Mouse (Mus musculus) common myeloid progenitor, adult 5-6 weeks (primary cell): ENCODE measurements around the gene Defb19. TPM values are rescaled to one million over a fixed set of nuclear protein-coding genes. Genes with fewer than 3 reads are reported as not detected.

Experiments used
- ATAC-seq: replicated peaks from 2 replicates; pipeline ENCODE4 v1.8.0; 2016; ENCODE audit warnings: low read depth, mild to moderate bottlenecking, moderate TSS enrichment, inconsistent platforms; ENCODE audit not compliant: poor library complexity, severe bottlenecking
- total RNA-seq: library from RNA; stranded (forward); fragments of 200-1000, 187-1606 nt; gene quantifications from 2 replicates; pipeline ENCODE4 v1.2.3, GENCODE M21; 2017

Defb19 gene
- not detected in 2 replicates for total RNA-seq

DNA sequence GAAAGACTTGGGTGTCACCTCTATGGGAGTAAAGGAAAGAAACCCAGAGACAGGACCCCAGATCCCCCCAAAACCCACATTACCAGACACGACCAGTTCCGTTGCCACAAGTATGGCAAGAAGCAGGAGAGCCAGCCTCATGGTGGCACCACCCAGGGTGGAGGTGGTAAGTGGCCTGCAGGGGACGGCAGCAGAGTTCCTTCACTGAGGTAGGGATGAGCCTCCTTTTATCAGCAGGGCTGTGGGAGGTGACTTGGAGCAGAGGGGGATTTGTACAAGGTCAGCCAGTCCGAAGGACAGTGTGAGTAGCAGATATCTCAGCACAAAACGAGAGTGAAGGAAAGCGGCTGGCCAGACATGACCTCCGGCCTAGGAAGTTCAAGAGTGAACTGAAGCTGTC, at the start of gene Defb19:
Defb19 (minus strand) TSS at position 206 of the 400 bp plus-strand sequence.
- ATAC-seq = no peak

GRCm38 (mm10) chr2:152629904-152630303, 49.8 kb upstream of the Defb19 start:
- ATAC-seq = no peak

GRCm38 (mm10) chr2:152629239-152629638, 49.1 kb upstream of the Defb19 start:
- no peak for ATAC-seq

DNA sequence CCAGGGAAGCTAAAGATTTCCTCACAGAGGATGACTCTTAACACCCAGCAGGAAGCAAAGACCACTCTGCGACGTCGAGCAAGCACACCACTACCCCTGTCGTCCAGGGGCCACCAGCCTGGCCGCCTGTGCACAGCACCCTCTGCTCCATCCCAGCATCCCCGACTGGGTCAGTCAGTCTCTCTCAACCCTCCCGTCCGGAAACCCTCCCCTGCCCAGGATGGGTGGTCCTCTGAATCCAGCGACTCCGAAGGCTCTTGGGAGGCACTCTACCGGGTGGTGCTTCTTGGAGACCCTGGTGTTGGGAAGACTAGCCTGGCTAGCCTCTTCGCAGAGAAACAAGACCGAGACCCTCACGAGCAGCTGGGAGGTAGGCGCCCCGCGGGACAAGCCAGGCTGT, 48.0 kb upstream of the Defb19 start:
- ATAC-seq = no peak

GRCm38 (mm10) chr2:152626774-152627591, 46.9 kb upstream of the Defb19 start, which contains the start of gene Rem1:
TSS of gene Rem1 (plus strand) at chr2:152626951.
- ATAC-seq = peak; percentile 40; the same call in 1 of the 2 replicates

DNA sequence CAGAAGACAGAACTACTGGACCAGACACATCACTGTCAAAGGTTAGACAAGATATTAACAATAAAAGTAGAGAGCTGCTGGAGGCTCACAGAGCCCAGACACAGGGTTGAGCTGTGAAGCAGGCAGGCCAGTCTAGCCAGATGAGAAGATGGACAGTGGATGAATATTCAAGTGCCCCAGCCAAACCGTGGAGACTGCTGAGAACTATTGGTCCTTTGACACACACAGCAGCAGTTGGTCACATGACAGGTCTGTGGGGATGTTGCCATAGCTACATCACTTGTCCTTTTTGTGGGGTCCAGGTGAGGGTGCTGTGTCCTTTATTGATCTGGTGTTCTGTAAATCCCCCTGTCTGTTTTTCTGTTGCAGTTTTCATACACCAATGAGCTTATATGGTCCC, 45.1 kb upstream of the Defb19 start:
- ATAC-seq = no peak

DNA sequence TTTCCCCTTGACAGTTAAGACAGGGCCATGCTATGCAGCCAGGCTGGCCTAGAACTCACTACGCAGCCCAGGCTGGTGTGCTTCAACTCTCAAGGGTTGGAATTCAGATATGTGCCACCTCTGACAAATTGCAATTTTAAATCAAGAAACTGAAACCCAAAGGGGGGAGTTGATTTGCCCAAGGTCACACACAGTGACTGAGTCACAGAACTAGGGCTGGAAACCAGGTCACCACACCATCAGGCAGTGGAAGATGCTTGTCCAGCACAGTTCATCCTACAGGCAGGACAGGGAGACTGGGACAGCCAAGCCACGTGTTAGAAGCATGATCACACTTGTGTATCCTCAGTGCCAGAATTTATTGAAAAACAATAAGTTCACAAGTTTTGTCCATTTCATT, 44.5 kb upstream of the Defb19 start:
- ATAC-seq = no peak

DNA sequence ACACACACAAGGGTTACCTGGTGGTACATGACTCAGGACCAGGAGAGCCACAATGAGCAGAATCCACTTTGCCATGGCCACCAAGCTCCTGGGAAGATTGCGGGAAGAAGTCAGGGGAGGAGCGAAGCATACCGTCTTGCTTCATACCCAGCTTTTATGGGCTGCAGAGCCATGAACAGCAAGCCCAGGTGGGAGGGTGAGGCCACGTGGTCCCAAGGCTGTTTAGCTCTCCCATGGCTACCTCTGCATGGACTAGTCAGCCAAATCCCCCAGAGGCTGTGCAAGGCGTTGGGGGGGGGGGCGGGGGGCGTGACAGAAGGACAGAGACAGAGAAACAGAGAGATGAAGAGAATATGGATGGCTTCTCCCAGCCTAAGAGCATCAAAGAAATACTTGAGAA, 42.8 kb upstream of the Defb19 start, which contains the start of gene Defb25:
Defb25 (minus strand) TSS at position 101 of the 400 bp plus-strand sequence.
- no peak for ATAC-seq

- ATAC-seq = no peak
These were observed 42.0 kb upstream of the Defb19 start for GRCm38 (mm10) chr2:152622151-152622550.

GRCm38 (mm10) chr2:152620367-152621134, 40.4 kb upstream of the Defb19 start:
- ATAC-seq = peak; percentile 90

- no peak for ATAC-seq
These were observed 37.3 kb upstream of the Defb19 start for GRCm38 (mm10) chr2:152617374-152617773.

GRCm38 (mm10) chr2:152616470-152616869, 36.4 kb upstream of the Defb19 start:
- ATAC-seq = no peak

- ATAC-seq = peak; percentile 88
These were observed 35.5 kb upstream of the Defb19 start for GRCm38 (mm10) chr2:152615563-152615962.

GRCm38 (mm10) chr2:152612193-152612592, 32.1 kb upstream of the Defb19 start:
- ATAC-seq = no peak

GRCm38 (mm10) chr2:152608719-152609118, 28.6 kb upstream of the Defb19 start:
- no peak for ATAC-seq

DNA sequence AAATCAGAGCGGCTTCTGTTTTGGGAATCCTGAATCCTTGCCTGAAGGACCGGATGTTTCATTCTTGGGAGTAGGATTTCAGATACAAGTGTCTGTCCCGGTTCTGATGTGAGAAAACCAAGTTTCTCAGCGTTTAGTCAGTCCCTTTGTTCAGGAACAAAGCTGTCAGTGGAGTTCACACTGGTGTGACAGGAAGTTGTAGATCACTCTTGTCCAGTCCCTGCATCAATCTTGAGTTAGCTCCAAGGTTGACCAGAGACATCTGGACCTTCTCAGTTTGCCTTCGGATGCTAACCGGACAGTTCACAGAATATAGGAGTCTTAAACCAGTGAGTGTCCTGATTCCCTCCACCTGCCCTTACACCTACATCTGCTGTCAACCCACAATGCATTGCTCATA, 27.6 kb upstream of the Defb19 start:
- no peak for ATAC-seq

DNA sequence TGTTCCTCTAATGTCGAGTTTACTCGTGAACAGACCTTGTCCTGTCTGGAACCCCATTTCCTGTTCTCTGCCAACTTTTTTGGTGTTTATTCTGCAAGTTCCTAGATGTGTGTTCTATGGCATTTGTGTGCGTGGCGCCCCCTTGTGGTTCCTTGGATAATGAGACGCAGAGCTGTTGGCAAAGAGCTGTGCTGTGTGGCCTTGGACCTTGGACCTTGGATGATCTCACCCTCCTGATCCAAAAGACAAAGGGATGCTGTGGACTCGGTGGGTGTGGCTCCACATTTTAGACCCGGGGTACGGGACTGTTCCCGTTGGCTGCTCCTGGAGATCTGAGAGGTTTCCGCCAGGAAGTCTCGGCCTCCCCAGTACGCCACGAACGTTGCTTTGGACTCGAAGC, 23.9 kb upstream of the Defb19 start, which contains the start of gene Defb36:
Defb36 (plus strand) TSS at position 271 of the 400 bp plus-strand sequence.
- 0 out of 2 replicates have a peak, but pooled peaks have one; percentile 54 for ATAC-seq

DNA sequence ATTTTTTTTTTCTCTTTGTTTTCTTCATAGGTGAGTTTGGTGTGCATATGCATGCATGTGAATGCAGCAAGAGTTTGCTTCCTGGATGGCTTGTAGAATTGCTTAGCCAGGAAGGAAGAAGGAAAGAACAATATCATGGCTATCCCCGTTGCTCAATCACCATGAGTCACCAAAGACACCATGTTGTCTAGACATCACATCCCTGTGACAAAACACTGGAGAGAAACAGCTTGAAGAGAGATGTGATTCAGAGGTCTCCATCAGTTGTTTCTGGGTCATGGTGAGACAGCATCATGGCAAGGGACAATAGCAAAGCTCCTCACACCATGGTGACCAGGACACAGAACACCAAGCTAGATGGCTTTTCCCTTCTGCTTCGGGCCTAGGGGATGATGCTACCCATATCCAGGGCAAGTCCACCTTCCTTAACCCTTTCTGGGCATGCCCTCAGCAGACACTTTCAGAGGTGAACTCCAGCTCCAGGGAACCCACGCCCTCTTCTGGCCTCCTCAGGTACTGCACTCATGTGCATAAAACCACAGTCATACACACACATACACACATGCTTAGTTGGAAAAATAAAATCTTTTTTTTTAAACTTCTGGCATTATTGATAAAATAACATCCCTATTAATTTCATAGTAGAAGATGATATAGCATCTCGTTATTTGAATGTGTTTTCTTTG, 21.3 kb upstream of the Defb19 start:
- ATAC-seq = 0 out of 2 replicates have a peak, but pooled peaks have one; percentile 8

GRCm38 (mm10) chr2:152600076-152600475, 20.0 kb upstream of the Defb19 start:
- no peak for ATAC-seq

DNA sequence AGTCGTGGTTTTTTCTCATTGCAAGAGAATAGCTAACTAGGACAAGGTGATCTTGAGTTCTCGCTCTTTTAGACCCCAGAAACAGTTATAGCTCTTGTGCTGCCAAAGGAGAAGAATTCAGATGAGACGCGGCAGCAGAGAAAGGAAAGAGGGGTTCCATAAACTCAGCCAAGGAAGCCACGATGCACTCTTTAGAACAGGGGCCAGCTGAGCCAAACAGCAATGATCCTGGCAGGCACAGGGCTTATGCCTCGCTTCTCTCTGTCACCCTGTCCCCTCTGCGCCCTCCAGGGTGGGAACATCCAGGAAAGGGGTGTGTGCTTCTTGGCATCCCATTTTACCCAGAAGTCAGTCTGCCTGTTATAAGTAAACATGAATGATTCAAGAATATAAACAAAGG, 19.2 kb upstream of the Defb19 start, which contains the start of gene Defb45:
Defb45 (minus strand) TSS at position 101 of the 400 bp plus-strand sequence.
- ATAC-seq = no peak
